10 mouse cellular contexts compared by ENCODE assay signal in genomic region chr11:108889121-108889520, GRCm38 (mm10). TPM values are rescaled to one million over a fixed set of nuclear protein-coding genes. Genes with fewer than 3 reads are reported as not detected.
DNase-seq lines count a peak whose midpoint lies in the region; ATAC-seq lines count a peak whose summit lies in the region.
"Had no signal": no experiment of that assay in that cellular context is flagged by ENCODE, and none has a peak within 500 bp of the region (broad histone marks: within the 10 kb centered on the region; RNA-seq: fewer than 3 reads in every experiment).

No protein-coding gene starts in this region.

- peaks cover 13% of the 10 kb centered on the region; the same call in 1 of the 2 replicates for H3K27me3 ChIP-seq in heart, embryonic 11.5 days (ENCODE audit: control insufficient read depth, insufficient read depth, low read length)
- H3K27me3 ChIP-seq: Patski had no signal

- no peaks in the 10 kb centered on the region for H3K36me3 ChIP-seq in heart, embryonic 11.5 days (ENCODE audit: control insufficient read depth, insufficient read depth, low read length)
- H3K36me3 ChIP-seq: liver, embryonic 13.5 days had no signal

- peaks cover 3% of the 10 kb centered on the region; the same call in 1 of the 2 replicates for H3K4me1 ChIP-seq in heart, embryonic 11.5 days (ENCODE audit: control insufficient read depth, insufficient read depth, low read length)
- H3K4me1 ChIP-seq: liver, embryonic 13.5 days had no signal

- no peaks in the 10 kb centered on the region for H3K9me3 ChIP-seq in heart, embryonic 11.5 days (replicated peaks; ENCODE audit: control insufficient read depth, low read length)
- H3K9me3 ChIP-seq: liver, embryonic 13.5 days had no signal

- no peak overlapping the region for H3K4me3 ChIP-seq in heart, embryonic 11.5 days (ENCODE audit: low read depth, low read length)
- H3K4me3 ChIP-seq: liver, embryonic 13.5 days had no signal

- WGBS in heart, embryonic 11.5 days (ENCODE audit: insufficient replicate concordance): 34% methylated on average over 11 of the region's 11 CpGs

- ATAC-seq in heart, embryonic 11.5 days (replicated peaks; ENCODE audit: insufficient number of reproducible peaks, low FRiP score, low TSS enrichment): no peak
- no peak for ATAC-seq in inflammation-experienced regulatory T-cells, adult 6 months
- ATAC-seq: Patski had no signal

- DNase-seq in heart, adult 8-10 months (ENCODE audit: low spot score): peak; percentile 24
- peak; percentile 31 for DNase-seq in thymus, postnatal 0 days (ENCODE audit: low spot score)
- no peak for DNase-seq in thymus, postnatal 14 days
- peak; percentile 4 to 46 for DNase-seq in kidney, postnatal 36 days
- peak; percentile 49 for DNase-seq in thymus, postnatal 4 days
- no peak for DNase-seq in cerebellum, adult 8-10 months
- DNase-seq: liver, embryonic 13.5 days had no signal

- H3K27ac ChIP-seq in heart, embryonic 11.5 days (ENCODE audit: low read depth, low read length): no peak overlapping the region
- H3K27ac ChIP-seq: liver, embryonic 13.5 days had no signal

- no peak overlapping the region for H3K9ac ChIP-seq in heart, embryonic 11.5 days (ENCODE audit: low read depth, low read length)
- H3K9ac ChIP-seq: liver, embryonic 13.5 days had no signal

- no peak overlapping the region for H3K4me2 ChIP-seq in heart, embryonic 11.5 days
- H3K4me2 ChIP-seq: liver, embryonic 13.5 days had no signal

RNA-seq across cellular contexts. Expression of gene Axin2, which starts 31.0 kb away (rescaled TPM):
- 1 to 10 TPM; 3.7 to 7.3 (median 4.8) TPM for total RNA-seq in heart, adult 8-10 months (2022)
- polyA plus RNA-seq in heart, embryonic 11.5 days (2014; fragmentation: Nextera tagmentation; extraction: Ambion mirVana): 2.9 and 3.0 TPM in 2 replicates
- polyA plus RNA-seq in thymus, postnatal 0 days (2015; fragmentation: Nextera tagmentation; extraction: Ambion mirVana): 3.6 TPM in 2 replicates
- 10 to 100 TPM in 2 of 3 experiments, 1 to 10 TPM in 1; 6.3 to 11.2 (median 10.5) TPM for polyA plus RNA-seq in inflammation-experienced regulatory T-cells, adult 6 months (2017; shearing (Covaris generic))

Comparison
In these comparisons a context has a peak if more than half of its experiments do, and no peak if none do; other contexts are left out.
1. DNase-seq: peak in heart, adult 8-10 months (single experiment), thymus, postnatal 0 days (single experiment), kidney, postnatal 36 days (2 of 2) and thymus, postnatal 4 days (single experiment); none in thymus, postnatal 14 days (single experiment) and cerebellum, adult 8-10 months (single experiment).